Mouse (Mus musculus) hindbrain, embryonic 15.5 days (tissue): ENCODE measurements at regions not wholly inside any gene's neighbourhood (a gene's known extent, or its start where the extent isn't known, plus 50 kb on each side); places are given as distances from the start of the nearest gene placed in this dataset.
"Not testable (repeated sequence)": the region's sequence is repeated elsewhere in the genome, so short reads cannot be mapped to it uniquely, and the experiment has no call there.

Experiments
- ATAC-seq: fragments of 200-750 bp; cut with Nextera tagmentation; 2 replicates; pipeline ENCODE4 v1.8.0; 2017; ENCODE audit warnings: low read depth, moderate number of reproducible peaks, moderate TSS enrichment; ENCODE audit not compliant: low FRiP score
- H3K27ac ChIP-seq: fragments of 300-500 bp; sonication (generic); replicated peaks from 2 replicates; pipeline ENCODE4 v1.5.1; 2015; ENCODE audit warnings: mild to moderate bottlenecking, inconsistent platforms
- H3K27me3 ChIP-seq: fragments of 300-500 bp; sonication (generic); 2 replicates; pipeline ENCODE4 v1.6.1; 2015; ENCODE audit warnings: control low read depth, inconsistent platforms
- H3K36me3 ChIP-seq: fragments of 300-500 bp; sonication (generic); 2 replicates; pipeline ENCODE4 v1.6.1; 2015; ENCODE audit warnings: control low read depth, inconsistent platforms
- H3K4me1 ChIP-seq: fragments of 300-500 bp; sonication (generic); replicated peaks from 2 replicates; pipeline ENCODE4 v1.6.1; 2015; ENCODE audit warnings: control low read depth, inconsistent platforms
- H3K4me2 ChIP-seq: fragments of 300-500 bp; sonication (generic); 2 replicates; pipeline ENCODE4 v1.6.1; 2015; ENCODE audit warnings: moderate library complexity, mild to moderate bottlenecking, inconsistent platforms
- H3K4me3 ChIP-seq: fragments of 300-500 bp; sonication (generic); 2 replicates; pipeline ENCODE4 v1.5.1; 2015; ENCODE audit warnings: mild to moderate bottlenecking, inconsistent platforms
- H3K9ac ChIP-seq: fragments of 300-500 bp; sonication (generic); 2 replicates; pipeline ENCODE4 v1.6.1; 2015; ENCODE audit warnings: inconsistent platforms
- H3K9me3 ChIP-seq: fragments of 300-500 bp; sonication (generic); 2 replicates; pipeline ENCODE4 v1.6.1; 2016; ENCODE audit warnings: control low read depth, inconsistent platforms
- WGBS: fragments of 180-500 bp; shearing (Covaris S2); methylation state at CpG from one replicate; pipeline ENCODE4 v1.1.7; 2015; 5-methylcytosine and 5-hydroxymethylcytosine counted together

GRCm38 (mm10) chr15:91916946-91917345 lies 78.9 kb downstream of the Smgc start:
- Histone ChIP-seq H3K36me3 (no peaks in the 10 kb centered on the region), H3K4me1 (no peaks in the 10 kb centered on the region), H3K4me2 (no peak overlapping the region), H3K27ac (no peak overlapping the region), H3K9me3 (no peaks in the 10 kb centered on the region), H3K4me3 (no peak overlapping the region), H3K27me3 (no peaks in the 10 kb centered on the region), H3K9ac (no peak overlapping the region)
- 71% methylated on average over 3 of the region's 3 CpGs for whole genome bisulfite sequencing
- no peak for ATAC-seq

DNA sequence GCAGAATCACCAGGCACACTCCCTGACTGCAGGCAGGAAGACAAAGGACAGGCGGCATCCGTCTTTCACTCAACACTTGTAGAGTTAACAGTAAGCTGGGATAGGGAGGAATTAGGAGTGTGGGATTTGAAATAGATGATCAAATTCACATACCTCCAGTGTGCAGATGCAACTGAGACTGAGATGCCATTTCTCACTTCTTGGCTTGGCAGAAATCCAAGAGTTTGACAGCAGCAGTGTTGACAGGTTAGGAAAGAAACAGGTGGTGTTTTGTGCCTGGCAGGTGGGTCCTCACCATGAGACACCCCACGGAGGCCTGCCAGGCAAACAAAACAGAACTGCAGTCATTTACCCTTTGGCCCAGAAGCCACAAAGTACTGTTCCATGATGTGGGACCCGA lies 79.8 kb downstream of the Smgc start:
- no peaks in the 10 kb centered on the region for H3K36me3 ChIP-seq
- 49% methylated on average over 4 of the region's 4 CpGs for WGBS
- no peaks in the 10 kb centered on the region for H3K4me1 ChIP-seq
- H3K9ac ChIP-seq: no peak overlapping the region
- H3K4me3 ChIP-seq: no peak overlapping the region
- no peak overlapping the region for H3K27ac ChIP-seq
- no peak overlapping the region for H3K4me2 ChIP-seq
- ATAC-seq: no peak
- no peaks in the 10 kb centered on the region for H3K27me3 ChIP-seq
- no peaks in the 10 kb centered on the region for H3K9me3 ChIP-seq

DNA sequence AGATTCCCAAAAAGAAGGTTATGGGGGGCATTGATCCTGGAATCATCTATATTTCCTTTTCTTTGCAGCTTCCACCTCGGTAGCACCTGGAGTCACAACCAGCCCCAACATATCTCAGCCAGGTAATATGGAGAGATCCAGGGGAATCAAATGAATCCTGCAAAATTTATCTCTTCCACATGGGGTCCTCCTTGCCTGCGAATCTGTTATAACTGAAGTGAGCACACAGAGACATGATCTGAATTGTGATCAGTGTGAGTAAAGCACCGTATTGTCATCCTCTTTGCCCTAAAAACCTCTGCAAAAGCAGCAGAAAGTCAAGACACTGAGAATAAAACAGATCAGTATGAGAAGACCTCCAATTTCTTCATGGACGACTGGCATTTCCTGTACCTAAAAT lies 86.5 kb downstream of the Smgc start:
- no peak for ATAC-seq
- Histone ChIP-seq H3K36me3 (no peaks in the 10 kb centered on the region), H3K27ac (no peak overlapping the region), H3K4me1 (peaks cover 4% of the 10 kb centered on the region; the same call in 1 of the 2 replicates), H3K4me3 (no peak overlapping the region), H3K9ac (no peak overlapping the region), H3K27me3 (no peaks in the 10 kb centered on the region), H3K4me2 (no peak overlapping the region), H3K9me3 (no peaks in the 10 kb centered on the region)
- WGBS: 82% methylated on average over 4 of the region's 4 CpGs

DNA sequence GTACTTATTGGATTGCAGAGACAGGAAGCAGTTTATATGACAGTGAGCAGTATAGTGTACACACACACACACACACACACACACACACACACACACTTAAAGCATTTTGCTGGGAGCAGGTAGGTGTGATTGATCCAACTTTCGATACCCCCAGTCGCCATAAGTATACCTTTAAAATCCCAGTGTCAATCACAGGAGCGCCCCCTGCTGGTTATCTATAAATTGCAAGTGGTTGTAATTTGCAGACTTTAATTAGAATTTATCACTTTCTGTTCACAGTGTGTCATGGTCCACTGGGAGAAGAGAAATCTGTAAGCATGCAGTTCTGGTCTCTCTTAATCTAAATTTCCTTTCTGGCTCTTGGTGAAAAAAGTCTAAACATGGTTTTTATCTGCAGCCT lies 89.4 kb downstream of the Smgc start:
- ATAC-seq: no peak
- 24% methylated on average over 3 of the region's 3 CpGs for WGBS
- H3K9me3 ChIP-seq: no peaks in the 10 kb centered on the region

GRCm38 (mm10) chr15:91928511-91928910 lies 90.4 kb downstream of the Smgc start:
- ATAC-seq: no peak
- Histone ChIP-seq H3K4me3 (no peak overlapping the region), H3K36me3 (no peaks in the 10 kb centered on the region), H3K9me3 (no peaks in the 10 kb centered on the region), H3K4me2 (no peak overlapping the region), H3K4me1 (peaks cover 4% of the 10 kb centered on the region; the same call in 1 of the 2 replicates), H3K9ac (no peak overlapping the region), H3K27ac (no peak overlapping the region), H3K27me3 (no peaks in the 10 kb centered on the region)
- WGBS: 31% methylated on average over 7 of the region's 7 CpGs

More for the DNA sequence above, 89.4 kb downstream of the Smgc start:
- H3K27me3 ChIP-seq: no peaks in the 10 kb centered on the region
- no peak overlapping the region for H3K27ac ChIP-seq
- H3K4me2 ChIP-seq: no peak overlapping the region
- H3K9ac ChIP-seq: no peak overlapping the region
- H3K36me3 ChIP-seq: no peaks in the 10 kb centered on the region
- H3K4me3 ChIP-seq: no peak overlapping the region
- peaks cover 4% of the 10 kb centered on the region; the same call in 1 of the 2 replicates for H3K4me1 ChIP-seq

DNA sequence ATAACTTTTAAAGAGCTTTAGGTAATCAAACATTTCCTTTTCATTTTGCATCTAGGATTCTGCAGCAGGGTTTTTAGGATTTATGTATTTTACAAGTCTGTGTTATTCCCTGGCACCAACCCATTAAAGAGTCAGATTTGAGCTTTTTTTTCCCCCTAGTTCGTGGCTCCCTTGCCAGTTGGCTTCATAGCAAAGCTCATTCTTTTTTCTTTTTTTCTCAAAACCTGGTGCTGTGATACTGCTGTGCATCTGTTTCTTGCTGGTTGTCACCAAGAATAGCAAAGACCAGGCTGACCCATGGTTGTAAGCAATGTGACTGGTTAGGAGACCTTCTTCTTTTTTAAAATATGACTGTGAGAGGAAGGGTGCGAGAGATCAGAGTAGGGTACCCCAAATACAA lies 93.7 kb upstream of the Cntn1 start:
- WGBS: 66% methylated on average over 2 of the region's 2 CpGs
- no peak for ATAC-seq
- Histone ChIP-seq H3K4me1 (no peaks in the 10 kb centered on the region), H3K4me2 (no peak overlapping the region), H3K27me3 (no peaks in the 10 kb centered on the region), H3K36me3 (no peaks in the 10 kb centered on the region), H3K9ac (no peak overlapping the region), H3K9me3 (no peaks in the 10 kb centered on the region), H3K4me3 (no peak overlapping the region), H3K27ac (no peak overlapping the region)

DNA sequence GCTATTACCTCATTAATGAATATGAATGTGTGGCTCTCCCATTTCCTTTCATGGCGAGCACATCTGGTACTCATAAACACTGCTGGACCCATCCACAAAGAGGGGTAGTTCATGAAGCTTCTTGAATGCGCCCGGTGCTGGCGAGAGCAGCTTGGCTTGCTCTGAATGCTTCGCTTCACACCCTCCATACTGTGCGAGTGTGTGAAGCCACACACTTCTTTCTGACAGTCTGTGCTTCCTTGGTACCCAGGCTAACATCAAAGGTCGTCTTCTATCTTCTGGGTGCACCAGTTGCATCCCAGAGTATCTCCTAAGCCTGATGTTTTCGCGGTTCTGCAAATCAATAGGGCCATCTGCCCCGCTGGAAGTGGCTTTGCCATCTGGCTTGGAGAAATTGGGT lies 85.8 kb upstream of the Cntn1 start:
- H3K4me1 ChIP-seq: no peaks in the 10 kb centered on the region
- H3K4me3 ChIP-seq: no peak overlapping the region
- no peaks in the 10 kb centered on the region for H3K27me3 ChIP-seq
- no peaks in the 10 kb centered on the region for H3K9me3 ChIP-seq
- ATAC-seq: peak; percentile 38; the same call in 1 of the 2 replicates
- no peaks in the 10 kb centered on the region for H3K36me3 ChIP-seq
- H3K27ac ChIP-seq: no peak overlapping the region
- no peak overlapping the region for H3K9ac ChIP-seq
- no peak overlapping the region for H3K4me2 ChIP-seq
- WGBS: 65% methylated on average over 10 of the region's 10 CpGs

DNA sequence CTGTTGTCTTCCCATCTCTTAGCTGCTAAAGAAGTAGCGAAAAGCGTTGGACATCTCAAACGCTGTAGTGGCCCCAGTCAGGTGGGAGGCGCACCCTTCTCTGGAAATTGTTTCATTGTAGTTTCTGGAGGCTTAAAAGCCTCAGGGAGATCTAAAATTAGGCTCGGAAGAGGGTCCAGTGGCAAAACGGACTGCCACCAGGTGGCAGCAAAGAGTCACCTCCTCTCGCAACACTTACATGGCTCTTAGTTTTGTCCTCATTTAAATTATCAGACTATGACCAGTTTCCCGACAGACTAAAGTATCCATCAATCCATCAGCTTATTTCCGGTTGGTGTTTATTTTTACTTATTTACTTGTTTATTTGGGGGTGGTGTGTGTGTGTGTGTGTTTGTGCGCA lies 81.6 kb upstream of the Cntn1 start:
- no peaks in the 10 kb centered on the region for H3K9me3 ChIP-seq
- no peak for ATAC-seq
- 29% methylated on average over 10 of the region's 10 CpGs for WGBS

DNA sequence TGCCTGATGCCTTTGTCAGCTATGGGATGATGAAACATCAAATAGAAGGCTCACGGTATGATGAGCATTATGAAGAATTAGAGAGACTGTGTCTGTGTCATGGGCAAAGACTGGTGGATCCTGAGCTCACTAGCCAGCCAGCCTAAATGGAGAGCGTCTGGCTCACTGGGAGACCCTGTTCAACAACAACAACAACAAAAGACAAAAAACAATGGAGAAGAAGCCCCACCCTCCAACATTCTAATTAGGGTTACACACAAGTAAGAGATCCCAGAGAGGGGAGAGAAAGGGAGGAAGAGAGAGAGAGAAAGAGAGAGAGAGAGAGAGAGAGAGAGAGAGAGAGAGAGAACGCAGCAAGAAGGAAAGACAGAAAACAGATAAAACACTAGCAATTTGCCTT lies 79.6 kb upstream of the Cntn1 start:
- Histone ChIP-seq H3K4me2 (no peak overlapping the region), H3K27ac (no peak overlapping the region), H3K36me3 (no peaks in the 10 kb centered on the region), H3K27me3 (no peaks in the 10 kb centered on the region), H3K9ac (no peak overlapping the region), H3K4me1 (no peaks in the 10 kb centered on the region), H3K4me3 (no peak overlapping the region), H3K9me3 (no peaks in the 10 kb centered on the region)
- WGBS: 48% methylated on average over 3 of the region's 3 CpGs
- no peak for ATAC-seq

More for the DNA sequence above, 81.6 kb upstream of the Cntn1 start:
- Histone ChIP-seq H3K27ac (no peak overlapping the region), H3K4me3 (no peak overlapping the region), H3K36me3 (no peaks in the 10 kb centered on the region), H3K9ac (no peak overlapping the region), H3K4me2 (no peak overlapping the region), H3K27me3 (no peaks in the 10 kb centered on the region), H3K4me1 (no peaks in the 10 kb centered on the region)

DNA sequence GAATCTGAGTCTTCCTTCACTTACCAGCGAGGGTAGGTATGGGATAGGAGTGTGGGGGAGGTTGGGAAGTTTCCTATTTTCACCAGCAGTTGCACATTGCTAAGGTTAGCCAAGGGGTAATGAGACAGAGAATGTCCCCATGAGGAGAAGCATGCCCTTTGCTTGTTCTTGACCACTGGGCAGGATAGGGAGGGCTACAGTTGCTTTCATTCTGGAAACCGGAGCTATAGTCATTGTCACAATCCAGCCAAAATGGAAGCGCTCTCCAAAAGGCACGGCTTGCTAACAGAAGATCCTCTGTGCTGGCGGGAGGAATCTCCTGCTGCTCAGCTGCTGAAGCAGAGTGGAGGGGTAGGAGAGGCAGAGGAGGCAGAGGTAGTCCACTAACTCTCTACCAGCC lies 79.1 kb upstream of the Cntn1 start:
- no peak for ATAC-seq
- H3K27me3 ChIP-seq: no peaks in the 10 kb centered on the region
- no peak overlapping the region for H3K9ac ChIP-seq
- H3K36me3 ChIP-seq: no peaks in the 10 kb centered on the region
- H3K4me2 ChIP-seq: 0 out of 2 replicates have a peak overlapping the region, but pooled peaks have one; percentile 10
- H3K9me3 ChIP-seq: no peaks in the 10 kb centered on the region
- no peak overlapping the region for H3K4me3 ChIP-seq
- WGBS: 13% methylated on average over 5 of the region's 5 CpGs
- H3K4me1 ChIP-seq: no peaks in the 10 kb centered on the region
- no peak overlapping the region for H3K27ac ChIP-seq

GRCm38 (mm10) chr15:91975606-91976005 lies 75.4 kb upstream of the Cntn1 start:
- Histone ChIP-seq H3K9me3 (no peaks in the 10 kb centered on the region), H3K27me3 (no peaks in the 10 kb centered on the region), H3K4me3 (no peak overlapping the region), H3K4me1 (no peaks in the 10 kb centered on the region), H3K36me3 (no peaks in the 10 kb centered on the region), H3K27ac (no peak overlapping the region), H3K9ac (no peak overlapping the region), H3K4me2 (no peak overlapping the region)
- ATAC-seq: no peak
- WGBS: 76% methylated on average over 2 of the region's 2 CpGs

GRCm38 (mm10) chr15:91983186-91983585 lies 67.8 kb upstream of the Cntn1 start:
- not testable (repeated sequence) for H3K27me3 ChIP-seq, H3K9me3 ChIP-seq, H3K36me3 ChIP-seq, H3K4me2 ChIP-seq, H3K4me3 ChIP-seq, H3K4me1 ChIP-seq, H3K9ac ChIP-seq, H3K27ac ChIP-seq, ATAC-seq
- WGBS: over 99% methylated on average over 15 of the region's 15 CpGs

DNA sequence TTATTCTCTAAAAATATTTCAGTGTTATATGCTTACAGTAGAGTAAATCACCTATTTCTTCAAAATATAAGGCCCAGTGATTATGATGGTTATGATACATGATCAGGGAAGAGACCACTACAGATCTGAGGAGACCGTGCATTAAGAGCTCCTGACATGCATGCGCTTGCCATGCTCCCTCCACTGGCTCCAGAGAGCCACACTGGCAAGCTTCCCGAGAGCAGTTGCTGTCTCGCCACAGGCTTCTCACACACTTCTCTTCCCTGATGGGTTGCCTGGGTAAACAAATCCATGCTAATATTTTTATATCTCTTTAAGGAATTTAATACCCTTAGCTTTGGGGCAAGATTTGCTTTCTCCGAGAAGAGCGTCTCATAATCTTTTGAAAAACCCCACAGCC lies 50.9 kb upstream of the Cntn1 start:
- Histone ChIP-seq H3K27ac (no peak overlapping the region), H3K27me3 (no peaks in the 10 kb centered on the region), H3K9me3 (no peaks in the 10 kb centered on the region), H3K9ac (no peak overlapping the region), H3K4me3 (no peak overlapping the region), H3K36me3 (no peaks in the 10 kb centered on the region), H3K4me2 (no peak overlapping the region), H3K4me1 (no peaks in the 10 kb centered on the region)
- ATAC-seq: no peak
- WGBS: 73% methylated on average over 6 of the region's 6 CpGs
